Mouse (Mus musculus): Measurements from ENCODE around the gene Gmds.

GRCm38 (mm10) chr13:31992409-31993201, 345.9 kb downstream of the Gmds start:
- TF ChIP-seq CTCF (IDR thresholded peaks at IDR 0.05; ENCODE audit: low read depth, low read length) (no peak), POLR2A (IDR thresholded peaks at IDR 0.05; ENCODE audit: extremely low read depth, insufficient read depth, low read length) (no peak)
